28 mouse cellular contexts compared by ENCODE assay signal in the genomic region with DNA sequence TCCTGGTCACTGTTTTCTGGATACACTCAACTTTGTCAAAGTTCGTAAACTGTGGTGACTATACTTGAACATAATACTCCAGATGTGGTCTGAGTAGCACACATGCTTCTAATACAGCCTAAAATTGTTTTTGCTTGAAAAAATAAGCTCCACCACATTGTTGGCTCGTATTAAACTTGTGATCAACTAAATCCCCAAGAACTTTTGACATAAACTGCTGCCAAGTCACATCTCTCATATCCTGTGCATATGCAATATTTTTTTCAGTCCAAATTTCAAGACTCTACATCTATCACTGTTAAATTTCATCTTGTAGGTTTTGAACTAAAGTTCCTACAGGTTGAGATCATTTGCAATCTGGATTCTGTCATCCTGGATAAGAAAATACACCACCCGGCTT.
"Had no signal": no experiment of that assay in that cellular context is flagged by ENCODE, and none has a peak within 500 bp of the region (broad histone marks: within the 10 kb centered on the region; RNA-seq: fewer than 3 reads in every experiment).

No protein-coding gene starts in this region.

- H3K36me3 ChIP-seq: heart, embryonic 13.5 days; heart, embryonic 15.5 days; hindbrain, embryonic 13.5 days; hindbrain, embryonic 15.5 days; intestine, embryonic 15.5 days; kidney, embryonic 15.5 days; limb, embryonic 15.5 days; liver, embryonic 12.5 days had no signal

- DNase-seq: gastrocnemius, adult 2 months; gastrocnemius, postnatal 14 days; gastrocnemius, postnatal 36 days; heart, adult 11 months; heart, adult 2 months; heart, postnatal 14 days; heart, postnatal 36 days; kidney, adult 11 months; kidney, adult 2 months; kidney, adult 9 months; kidney, postnatal 14 days; kidney, postnatal 36 days; layer of hippocampus, adult 9-11 months; layer of hippocampus, postnatal 36 days; left cerebral cortex, postnatal 4 days had no signal

- H3K27ac ChIP-seq: gastrocnemius, adult 2 months; heart, adult 2 months; heart, embryonic 13.5 days; heart, embryonic 15.5 days; hindbrain, embryonic 13.5 days; hindbrain, embryonic 15.5 days; hindbrain, postnatal 0 days; intestine, embryonic 15.5 days; kidney, embryonic 15.5 days; kidney, postnatal 0 days; limb, embryonic 12.5 days; liver, embryonic 12.5 days; liver, embryonic 14.5 days had no signal

- H3K4me3 ChIP-seq: gastrocnemius, adult 2 months; heart, adult 2 months; heart, embryonic 13.5 days; heart, embryonic 15.5 days; hindbrain, embryonic 13.5 days; hindbrain, embryonic 15.5 days; intestine, embryonic 15.5 days; kidney, embryonic 15.5 days; limb, embryonic 12.5 days; limb, embryonic 15.5 days; liver, embryonic 12.5 days had no signal

- H3K27me3 ChIP-seq: heart, embryonic 13.5 days; heart, embryonic 15.5 days; hindbrain, embryonic 13.5 days; hindbrain, embryonic 15.5 days; intestine, embryonic 15.5 days; limb, embryonic 12.5 days; limb, embryonic 15.5 days; liver, embryonic 12.5 days had no signal

- H3K9me3 ChIP-seq: heart, embryonic 13.5 days; heart, embryonic 15.5 days; hindbrain, embryonic 13.5 days; hindbrain, embryonic 15.5 days; intestine, embryonic 15.5 days; kidney, embryonic 15.5 days; limb, embryonic 12.5 days; limb, embryonic 15.5 days; liver, embryonic 12.5 days had no signal

- H3K4me2 ChIP-seq: heart, embryonic 11.5 days; heart, embryonic 13.5 days; heart, embryonic 15.5 days; hindbrain, embryonic 13.5 days; hindbrain, embryonic 15.5 days; intestine, embryonic 15.5 days; kidney, embryonic 15.5 days; limb, embryonic 12.5 days; limb, embryonic 15.5 days; liver, embryonic 12.5 days had no signal

- H3K4me1 ChIP-seq: hindbrain, embryonic 13.5 days; hindbrain, embryonic 15.5 days; intestine, embryonic 15.5 days; kidney, embryonic 15.5 days; liver, embryonic 12.5 days had no signal

- ATAC-seq: hindbrain, postnatal 0 days; intestine, embryonic 15.5 days; liver, embryonic 12.5 days had no signal

- H3K9ac ChIP-seq: heart, embryonic 13.5 days; heart, embryonic 15.5 days; hindbrain, embryonic 13.5 days; hindbrain, embryonic 15.5 days; intestine, embryonic 15.5 days; kidney, embryonic 15.5 days; limb, embryonic 12.5 days; limb, embryonic 15.5 days; liver, embryonic 12.5 days; liver, embryonic 14.5 days had no signal
